Mouse (Mus musculus) forebrain, embryonic 15.5 days (tissue): ENCODE results near the gene Akain1. TPM values are rescaled to one million over a fixed set of nuclear protein-coding genes. Genes with fewer than 3 reads are reported as not detected.

ENCODE experiments used
- polyA plus RNA-seq: library from polyadenylated mRNA; unstranded; fragments of >200 nt; fragmentation: Nextera tagmentation; extraction: Ambion mirVana; gene quantifications from 2 replicates; pipeline ENCODE4 v1.2.1, GENCODE M21; 2015

Gene Akain1
- polyA plus RNA-seq, 1 experiment from 2014 or later, result 0.36 TPM

Other genes with a start within 250 kb of the Akain1 start
- gene Zbtb14, start 56.3 kb upstream of the Akain1 start, polyA plus RNA-seq, result 36.3 and 38.2 TPM in 2 replicates